Mouse (Mus musculus) G1E (cell line): Measurements from ENCODE around the gene Jtb.

ENCODE experiments used
- CTCF ChIP-seq: IDR thresholded peaks from 2 replicates; pipeline ENCODE4 v1.5.1; 2012; ENCODE audit warnings: low read depth, low read length, inconsistent platforms, mixed read lengths
- GATA1 ChIP-seq: IDR thresholded peaks from 2 replicates; pipeline ENCODE4 v1.6.1; 2012; ENCODE audit warnings: borderline replicate concordance, low read length, inconsistent platforms, mixed read lengths
- GATA2 ChIP-seq: IDR thresholded peaks from 2 replicates; pipeline ENCODE4 v1.6.1; 2012; ENCODE audit warnings: low read depth, low read length, inconsistent platforms, borderline replicate concordance
- POLR2AphosphoS5 ChIP-seq: IDR thresholded peaks from 2 replicates; pipeline ENCODE4 v1.6.1; 2012; ENCODE audit warnings: low read depth, low read length, inconsistent platforms; ENCODE audit not compliant: insufficient replicate concordance
- TAL1 ChIP-seq: conservative IDR thresholded peaks from 2 replicates; pipeline ENCODE4 v1.6.1; 2012; ENCODE audit warnings: low read depth, low read length, inconsistent platforms, mixed read lengths

GRCm38 (mm10) chr3:90231507-90232333 lies at the start of gene Jtb:
- no peak for TF ChIP-seq GATA1
- no peak for TF ChIP-seq CTCF
- TF ChIP-seq POLR2AphosphoS5 = no peak
- no peak for TF ChIP-seq GATA2
- TF ChIP-seq TAL1 = no peak
